Mouse (Mus musculus) left cerebral cortex, postnatal 10 days (tissue): ENCODE data around the gene Sdsl. TPM values are rescaled to one million over a fixed set of nuclear protein-coding genes. Genes with fewer than 3 reads are reported as not detected.
"Not testable (repeated sequence)": the region's sequence is repeated elsewhere in the genome, so short reads cannot be mapped to it uniquely, and the experiment has no call there.

Source experiments
- DNase-seq, 2 experiments: peaks; one replicate each; pipeline ENCODE4 v3.0.0; 2021 to 2022; ENCODE audit warnings: low spot score in 2 of 2, mixed read lengths in 1 of 2; ENCODE audit errors: extremely low spot score in 1 of 2
- intact Hi-C: fragments of 180-260 bp; cut with DNase I; formaldehyde crosslinking; loops from one replicate; pipeline ENCODE4 v1.15.1; 2025
- total RNA-seq, 2 experiments: library from RNA; stranded (reverse); gene quantifications; 2 replicates each; pipeline ENCODE4 v1.2.3; 2021

The Sdsl gene
- 1 to 10 TPM; 5.0 to 5.3 TPM for total RNA-seq

DNA sequence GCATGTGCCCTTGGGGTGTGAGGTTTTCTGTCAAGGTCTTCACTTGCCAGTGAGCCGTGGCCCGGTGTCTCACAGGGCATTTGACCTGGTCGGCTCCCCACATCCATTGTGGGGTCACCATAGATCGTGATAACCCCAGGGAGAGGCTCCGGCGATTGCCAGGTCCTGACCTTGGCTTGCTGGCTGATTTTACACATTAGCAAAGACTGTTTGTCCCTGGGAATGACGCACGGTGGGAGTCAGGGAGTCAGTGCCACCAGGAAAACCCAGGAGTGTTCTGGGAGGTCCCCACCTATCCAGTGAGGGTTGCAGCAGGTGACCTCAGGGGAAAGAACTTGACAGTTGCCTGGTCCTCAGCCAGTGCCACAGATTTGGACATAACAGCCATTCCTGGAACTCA, at the start of gene Sdsl:
TSS of gene Sdsl (minus strand) at position 41 of the 400 bp plus-strand sequence.
- intact Hi-C loops = no loop called here

DNA sequence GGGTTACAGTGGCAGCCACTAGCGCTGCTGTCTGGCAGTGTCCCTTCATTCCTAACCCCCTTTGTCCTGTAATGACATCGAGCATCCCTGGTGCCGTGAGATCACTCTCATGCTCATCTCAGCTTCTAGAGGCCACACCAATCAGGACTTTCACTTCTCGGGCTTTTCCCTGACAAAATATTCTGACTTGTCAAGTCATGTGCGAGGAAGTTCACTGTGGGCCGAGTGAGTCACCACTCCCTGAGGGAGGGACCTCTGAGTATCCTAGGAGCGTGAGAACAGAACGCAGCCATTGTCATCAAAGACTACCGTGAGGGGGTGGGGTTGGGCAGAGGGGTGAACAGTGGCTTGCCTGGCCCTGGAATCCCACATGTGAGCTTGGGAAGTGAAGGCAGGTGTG, 44.9 kb upstream of the Sdsl start:
- intact Hi-C loops = no loop called here

More for the DNA sequence above, at the start of gene Sdsl:
- no peak for DNase-seq

GRCm38 (mm10) chr5:120516221-120516984, 43.8 kb upstream of the Sdsl start:
- DNase-seq = no peak
- intact Hi-C loops = no loop called here

More for the DNA sequence above, 44.9 kb upstream of the Sdsl start:
- DNase-seq = no peak

GRCm38 (mm10) chr5:120515451-120515850, 42.8 kb upstream of the Sdsl start:
- intact Hi-C loops = no loop called here
- DNase-seq = no peak

GRCm38 (mm10) chr5:120514754-120515153, 42.1 kb upstream of the Sdsl start:
- intact Hi-C loops = no loop called here
- DNase-seq = peak in 1 of 2 experiments; percentile 80

DNA sequence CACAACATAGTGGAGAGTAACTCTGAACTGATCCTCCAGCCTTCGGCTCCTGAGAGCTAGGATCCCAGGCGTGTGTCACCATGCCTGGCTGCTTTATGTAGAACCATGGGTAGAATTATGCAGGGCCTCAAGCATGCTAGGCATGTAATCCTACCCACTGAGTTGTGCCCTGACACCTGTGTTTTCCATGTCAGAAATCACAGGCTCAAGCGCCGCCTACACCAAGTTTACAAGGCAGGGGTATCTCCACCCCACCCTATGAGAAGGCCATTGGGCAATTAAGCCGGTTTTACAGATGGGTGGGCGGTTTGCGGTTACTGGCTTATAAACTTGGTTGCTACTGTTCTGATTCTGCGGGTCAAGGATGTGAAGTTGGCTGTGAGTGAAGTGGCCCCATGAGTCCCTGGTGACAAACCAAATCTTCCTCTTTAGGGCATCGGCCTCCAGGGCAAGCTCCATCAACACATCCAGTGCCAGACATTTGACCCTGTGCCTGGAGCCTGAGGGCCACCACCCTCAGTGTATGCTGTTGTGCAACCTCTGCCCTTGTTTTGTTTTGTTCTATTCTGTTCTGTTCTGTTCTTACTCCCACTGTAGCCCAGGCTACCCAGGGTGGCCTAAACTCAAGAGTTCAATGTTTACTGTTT, 41.5 kb upstream of the Sdsl start:
- DNase-seq = no peak
- intact Hi-C loops = no loop called here

DNA sequence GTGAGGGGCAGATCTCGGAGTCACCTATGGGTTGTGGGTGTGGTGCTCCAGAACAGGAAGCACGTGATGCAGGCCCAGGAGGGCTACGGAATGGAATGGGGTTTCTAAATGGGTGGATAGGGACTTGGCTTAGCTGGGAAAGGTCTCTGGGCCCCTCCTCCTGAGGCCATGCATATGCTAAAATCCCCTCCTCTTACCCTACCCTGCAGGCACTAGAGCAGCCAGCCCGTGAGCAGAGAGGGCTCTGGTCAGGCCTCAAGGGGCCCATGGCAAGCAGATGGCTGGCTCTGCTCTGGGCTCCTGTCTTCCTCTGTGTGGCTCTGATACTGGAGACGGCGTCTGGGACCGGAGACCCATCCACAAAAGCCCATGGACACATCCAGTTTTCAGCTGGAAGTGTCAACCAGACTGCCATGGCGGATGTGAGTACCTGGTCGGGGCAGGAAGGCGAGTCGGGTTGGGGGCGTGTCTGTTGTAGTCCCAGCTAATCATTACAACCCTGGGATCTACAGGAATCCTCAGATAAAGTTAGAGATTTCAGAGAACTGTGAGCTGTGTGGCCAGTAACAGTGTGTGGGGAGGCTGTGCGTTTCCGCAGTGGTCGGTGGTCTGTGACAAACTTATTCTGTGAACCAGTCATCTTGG, 40.4 kb upstream of the Sdsl start:
- no peak for DNase-seq
- intact Hi-C loops = no loop called here

DNA sequence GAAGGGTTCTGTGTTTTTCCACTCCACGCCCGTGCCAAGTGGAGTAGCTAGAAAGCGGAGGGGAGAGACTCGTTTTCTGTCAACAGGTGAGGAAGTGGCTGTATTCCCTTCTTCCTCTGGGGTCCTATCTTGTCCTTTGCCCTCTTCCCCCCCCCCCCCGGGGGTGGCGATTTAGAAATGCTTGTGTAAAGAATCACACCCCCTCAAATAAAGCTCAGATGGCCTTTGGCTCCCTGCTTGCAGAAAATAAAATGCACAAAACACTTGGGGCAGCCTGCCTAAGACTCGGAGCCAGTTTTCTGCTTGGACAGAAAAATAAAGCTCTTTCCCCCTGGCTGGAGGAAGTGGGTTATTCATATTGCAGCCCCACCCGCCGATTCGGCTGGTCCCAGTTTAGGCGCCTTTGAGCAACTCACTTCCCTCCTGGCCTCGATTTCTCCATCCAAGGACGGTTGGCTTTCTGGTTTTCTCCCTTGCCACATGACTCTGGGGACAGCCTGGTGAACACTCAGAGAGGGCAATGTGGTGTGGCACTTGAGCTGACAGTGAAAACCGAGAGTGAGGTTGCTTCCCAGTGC, 39.1 kb upstream of the Sdsl start:
- DNase-seq = no peak
- intact Hi-C loops = no loop called here

DNA sequence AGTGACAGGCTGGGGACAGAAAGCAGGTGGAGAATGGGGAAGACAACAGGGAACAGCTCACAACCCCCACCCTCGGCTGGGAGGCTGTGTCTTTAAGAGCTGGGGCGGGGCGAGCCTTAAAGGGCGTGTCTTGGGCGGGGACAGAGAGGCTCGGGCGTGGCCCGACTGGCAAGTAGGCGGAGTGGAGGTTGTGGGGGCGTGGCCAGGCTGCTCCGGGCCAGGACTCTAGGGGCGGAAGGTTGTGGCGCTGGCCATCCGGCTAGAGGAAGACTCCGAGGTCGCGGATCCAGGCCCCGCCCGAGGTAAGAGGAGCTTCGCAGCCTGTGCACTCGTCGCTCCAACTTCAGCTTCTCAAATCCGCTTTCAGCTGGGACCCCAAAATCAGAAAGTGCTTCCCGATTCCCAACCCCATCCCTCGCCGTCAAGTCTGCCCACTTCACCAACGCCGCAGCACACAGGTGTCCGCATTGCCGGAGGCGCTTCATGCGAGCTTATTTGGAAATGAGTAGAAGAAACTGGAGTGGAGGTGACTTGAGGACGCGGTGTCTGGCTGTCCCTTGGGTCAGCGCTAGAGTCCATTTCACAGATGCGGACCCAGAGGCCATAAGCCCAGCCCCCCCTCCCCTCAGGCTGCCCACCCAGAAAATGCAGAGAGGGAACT, 38.5 kb upstream of the Sdsl start, which contains the start of gene Slc8b1:
TSS of gene Slc8b1 (plus strand) at position 187 of the 661 bp plus-strand sequence.
- intact Hi-C loops = no loop called here
- DNase-seq = peak; percentile 77 to 94

DNA sequence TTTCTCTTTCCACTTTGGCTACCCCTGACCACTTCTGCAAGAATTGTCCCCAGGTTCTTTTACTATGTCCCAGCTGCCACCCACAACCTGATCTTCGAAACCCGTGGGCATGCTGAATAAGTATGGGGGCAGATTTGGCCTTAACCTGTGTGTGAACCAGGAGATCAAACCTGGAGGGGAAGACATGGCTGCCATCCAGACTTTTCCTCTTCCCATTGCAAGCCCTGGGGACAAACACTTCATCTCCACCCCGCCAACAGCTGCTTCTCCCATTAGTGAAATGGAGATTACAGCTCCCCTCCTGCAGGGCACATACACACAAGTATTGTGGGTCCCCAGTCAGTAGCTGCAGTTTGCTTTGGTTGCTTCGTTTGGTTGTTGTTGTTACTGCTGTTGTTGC, 34.7 kb upstream of the Sdsl start:
- intact Hi-C loops = no loop called here
- no peak for DNase-seq

DNA sequence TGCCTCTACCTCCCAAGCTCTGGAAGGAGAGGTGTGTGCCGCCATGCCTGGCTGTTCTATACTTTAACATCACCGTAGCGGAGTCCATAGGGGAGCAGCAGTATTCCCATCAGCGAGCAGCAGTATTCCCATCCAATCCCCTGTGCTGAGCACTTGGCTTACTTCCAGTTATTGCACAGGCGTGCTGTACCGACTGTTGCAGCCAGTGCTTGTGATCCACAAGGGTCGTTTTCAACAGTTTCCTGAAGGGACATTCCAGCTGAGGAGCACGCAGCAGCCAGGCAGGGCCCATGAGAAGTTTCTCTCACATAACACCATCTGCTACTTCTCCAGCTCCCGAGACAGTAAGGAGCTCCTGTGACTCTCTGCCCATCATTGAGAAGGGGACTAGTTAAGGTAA, 33.9 kb upstream of the Sdsl start:
- intact Hi-C loops = no loop called here
- no peak for DNase-seq

GRCm38 (mm10) chr5:120505781-120506180, 33.2 kb upstream of the Sdsl start:
- intact Hi-C loops = loop anchor here (2.0 kb wide), 1 partner anchor 99 kb away; no protein-coding TSS in a partner anchor
- no peak for DNase-seq

- peak in 1 of 2 experiments; percentile 79 for DNase-seq
- intact Hi-C loops = loop anchor here (2.0 kb wide), 1 partner anchor 99 kb away; no protein-coding TSS in a partner anchor
Measured at GRCm38 (mm10) chr5:120505368-120505767, 32.8 kb upstream of the Sdsl start.

DNA sequence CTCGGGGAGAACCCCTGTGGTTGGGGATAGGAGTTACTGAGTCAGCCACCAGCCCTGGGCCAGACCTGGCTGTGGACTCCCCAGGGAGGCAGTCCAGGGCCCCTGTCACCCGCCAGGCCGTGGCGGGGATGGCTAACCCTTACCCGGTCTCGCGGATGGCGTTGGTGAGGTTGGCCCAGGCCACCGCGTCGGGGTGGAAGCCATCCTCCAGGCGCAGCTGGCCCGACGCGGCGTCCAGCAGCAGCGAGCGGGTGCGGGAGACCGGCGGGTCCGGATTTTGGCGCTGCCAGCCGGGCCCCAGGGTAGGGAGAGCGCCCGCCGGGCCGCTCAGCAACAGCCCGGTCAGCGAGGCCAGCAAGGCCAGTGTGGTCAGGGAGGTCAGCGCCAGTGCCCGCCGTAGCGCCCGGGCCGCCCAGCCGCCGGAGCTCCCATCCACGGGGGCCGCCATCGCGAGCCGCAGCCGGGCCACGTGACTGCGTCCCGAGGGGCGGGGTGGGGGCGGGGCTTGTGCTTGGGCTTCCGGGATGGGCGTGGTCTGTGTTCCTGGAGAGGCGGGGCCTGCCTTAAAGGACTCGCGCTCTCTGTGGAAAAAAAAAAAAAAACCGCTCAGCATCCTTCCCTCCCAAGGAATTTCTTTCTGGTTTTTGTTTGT, 30.7 kb upstream of the Sdsl start, which contains the start of gene Plbd2:
TSS of gene Plbd2 (minus strand) at position 482 of the 652 bp plus-strand sequence.
- intact Hi-C loops = no loop called here
- peak; percentile 79 to 90 for DNase-seq

GRCm38 (mm10) chr5:120502675-120503143, 30.1 kb upstream of the Sdsl start:
- DNase-seq = no peak
- intact Hi-C loops = no loop called here

DNA sequence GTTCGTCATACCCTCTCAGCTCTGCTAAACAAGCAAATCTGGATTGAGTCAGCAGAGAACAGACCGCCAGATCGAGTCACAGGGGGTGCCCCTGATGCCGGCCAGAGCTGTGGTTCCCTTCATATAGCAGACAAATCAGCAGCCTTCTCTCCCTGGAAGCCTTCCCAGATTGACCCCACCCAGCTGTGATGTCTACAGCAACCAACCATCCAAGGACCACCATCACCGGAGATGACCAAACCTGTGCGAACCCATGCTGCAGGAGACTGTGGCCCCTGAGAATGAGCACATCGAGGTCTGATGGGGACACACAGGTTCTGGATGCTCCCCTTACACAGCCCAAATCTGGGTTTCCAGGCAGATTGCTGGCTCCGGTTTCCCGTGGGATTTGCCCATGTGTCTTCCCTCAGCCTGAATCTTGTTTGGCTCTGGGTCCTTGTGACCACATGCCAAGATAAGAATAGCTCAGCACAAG, 29.6 kb upstream of the Sdsl start:
- intact Hi-C loops = no loop called here
- DNase-seq = peak; percentile 49 to 63

- intact Hi-C loops, DNase-seq: not testable (repeated sequence)
Measured at GRCm38 (mm10) chr5:120500609-120501008, 28.0 kb upstream of the Sdsl start.

DNA sequence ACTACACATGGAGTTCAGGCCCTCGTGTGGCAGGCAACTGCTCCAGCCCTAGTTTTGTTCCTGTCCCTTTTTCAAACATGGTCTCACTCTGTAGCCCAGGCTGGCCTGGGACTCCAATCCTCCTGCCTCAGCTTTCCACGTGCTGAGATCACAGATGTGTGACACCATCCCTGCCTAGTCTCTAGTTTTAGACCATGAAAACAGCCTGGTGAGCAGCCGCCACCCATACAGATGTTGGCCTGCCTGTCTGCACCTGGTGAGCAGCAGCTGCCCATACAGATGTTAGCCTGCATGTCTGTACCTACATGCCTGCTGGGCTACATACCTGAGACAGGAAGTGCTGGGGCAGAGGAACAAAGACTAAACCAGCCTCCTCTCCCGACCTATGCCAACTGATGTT, 26.6 kb upstream of the Sdsl start:
- no peak for DNase-seq
- intact Hi-C loops = no loop called here
